Mouse (Mus musculus) liver, embryonic 14.5 days (tissue): ENCODE results near the gene Smco1. TPM values are rescaled to one million over a fixed set of nuclear protein-coding genes. Genes with fewer than 3 reads are reported as not detected.
"Not testable (repeated sequence)": the region's sequence is repeated elsewhere in the genome, so short reads cannot be mapped to it uniquely, and the experiment has no call there.

Source experiments
- ATAC-seq: fragments of 200-750 bp; cut with Nextera tagmentation; 2 replicates; pipeline ENCODE4 v1.8.0; 2017; ENCODE audit warnings: moderate number of reproducible peaks, mild to moderate bottlenecking, moderate library complexity; ENCODE audit not compliant: insufficient read depth
- DNase-seq, 3 experiments: peaks; one replicate each; pipeline ENCODE4 v3.0.0-alpha.2; 2012 to 2013; ENCODE audit warnings: low read depth in 3 of 3, low spot score in 3 of 3
- H3K27ac ChIP-seq: fragments of 300-500 bp; sonication (generic); 2 replicates; pipeline ENCODE4 v1.5.1; 2014; ENCODE audit warnings: moderate library complexity, mild to moderate bottlenecking, control low read depth, inconsistent platforms
- H3K27me3 ChIP-seq: fragments of 300-500 bp; sonication (generic); 2 replicates; pipeline ENCODE4 v1.6.1; 2014; ENCODE audit warnings: mild to moderate bottlenecking, low read length, moderate library complexity; ENCODE audit not compliant: control insufficient read depth, insufficient read depth
- H3K36me3 ChIP-seq: fragments of 300-500 bp; sonication (generic); replicated peaks from 2 replicates; pipeline ENCODE4 v1.6.1; 2014; ENCODE audit warnings: low read depth; ENCODE audit not compliant: control insufficient read depth, insufficient read depth
- H3K4me1 ChIP-seq, 2 experiments: fragments of 200-500 bp in 1 of 2; fragments of 300-500 bp in 1 of 2; sonication (generic) in 1 of 2; replicated peaks; 2 replicates each; pipeline ENCODE4 v1.6.1; 2012 to 2014; ENCODE audit warnings: antibody characterized with exemption in 1 of 2, inconsistent platforms in 1 of 2, low read length in 1 of 2; ENCODE audit not compliant: control insufficient read depth in 2 of 2, insufficient read depth in 2 of 2
- H3K4me2 ChIP-seq: fragments of 300-500 bp; sonication (generic); 2 replicates; pipeline ENCODE4 v1.6.1; 2014; ENCODE audit warnings: low read depth, mild to moderate bottlenecking, control low read depth, moderate library complexity
- H3K4me3 ChIP-seq, 2 experiments: fragments of 200-500 bp in 1 of 2; fragments of 300-500 bp in 1 of 2; sonication (generic) in 1 of 2; 2 replicates each; pipeline ENCODE4 v1.5.1; 2012 to 2014; ENCODE audit warnings: low read depth in 2 of 2, low read length in 2 of 2, mild to moderate bottlenecking in 2 of 2, control low read depth in 1 of 2, inconsistent platforms in 1 of 2, moderate library complexity in 1 of 2; ENCODE audit not compliant: insufficient read depth in 1 of 2
- H3K9ac ChIP-seq: fragments of 300-500 bp; sonication (generic); replicated peaks from 2 replicates; pipeline ENCODE4 v1.6.1; 2014; ENCODE audit warnings: mild to moderate bottlenecking, control low read depth, moderate library complexity
- H3K9me3 ChIP-seq: fragments of 300-500 bp; sonication (generic); 2 replicates; pipeline ENCODE4 v1.6.1; 2016; ENCODE audit warnings: low read length, mixed read lengths; ENCODE audit not compliant: control insufficient read depth
- CTCF ChIP-seq: IDR thresholded peaks from 2 replicates; pipeline ENCODE4 v1.5.1; 2016; ENCODE audit warnings: antibody characterized with exemption, low read depth, control low read depth
- EP300 ChIP-seq: IDR thresholded peaks from 2 replicates; pipeline ENCODE4 v1.6.1; 2016; ENCODE audit warnings: antibody characterized with exemption, low read depth
- WGBS: fragments of 180-500 bp; shearing (Covaris S2); extraction: QIAGEN DNeasy Blood & Tissue Kit; methylation state at CpG from one replicate; pipeline ENCODE4 v1.1.7; 2014; ENCODE audit not compliant: insufficient replicate concordance; 5-methylcytosine and 5-hydroxymethylcytosine counted together
- polyA plus RNA-seq, 2 experiments: library from polyadenylated mRNA; depleted of rRNA in 1 of 2; stranded (reverse) in 1 of 2; unstranded in 1 of 2; fragments of >200 nt; fragmentation: Nextera tagmentation in 1 of 2; extraction: Ambion mirVana in 1 of 2; gene quantifications; 2 replicates each; pipeline versions ENCODE4 v1.2.1 to v1.2.3; 2012 to 2014

Smco1 gene
- polyA plus RNA-seq, 2 experiments: not detected

- peaks cover 36% of the 10 kb centered on the region for H3K36me3 ChIP-seq
- no peaks in the 10 kb centered on the region for H3K9me3 ChIP-seq
- peak overlapping the region; percentile 91 for H3K4me2 ChIP-seq
- H3K27me3 ChIP-seq: no peaks in the 10 kb centered on the region
- H3K9ac ChIP-seq: no peak overlapping the region
- peaks cover 12 to 15% of the 10 kb centered on the region in 2 experiments for H3K4me1 ChIP-seq
- H3K27ac ChIP-seq: no peak overlapping the region
- TF ChIP-seq EP300 (no peak), CTCF (no peak)
- ATAC-seq (no peak), DNase-seq (no peak)
- WGBS: 91% methylated on average over 8 of the region's 8 CpGs
- peak overlapping the region in 1 of 2 experiments; percentile 97; a peak in 2 of 4 replicates for H3K4me3 ChIP-seq
Observed at GRCm38 (mm10) chr16:32280211-32280610, 8.9 kb downstream of the Smco1 start.

- peaks cover 56% of the 10 kb centered on the region for H3K36me3 ChIP-seq
Observed at GRCm38 (mm10) chr16:32282608-32283007, 11.3 kb downstream of the Smco1 start.

GRCm38 (mm10) chr16:32291821-32292220 is 20.6 kb downstream of the Smco1 start:
- WGBS: 88% methylated on average over 4 of the region's 4 CpGs
- Histone ChIP-seq H3K4me3 (no peak overlapping the region), H3K36me3 (peaks cover 51% of the 10 kb centered on the region), H3K9ac (no peak overlapping the region), H3K4me1 (no peaks in the 10 kb centered on the region), H3K27me3 (no peaks in the 10 kb centered on the region), H3K9me3 (no peaks in the 10 kb centered on the region), H3K27ac (no peak overlapping the region), H3K4me2 (no peak overlapping the region)
- DNase-seq (no peak), ATAC-seq (no peak)
- TF ChIP-seq EP300 (no peak), CTCF (no peak)

More at GRCm38 (mm10) chr16:32282608-32283007, 11.3 kb downstream of the Smco1 start:
- no peak for DNase-seq
- Histone ChIP-seq H3K4me2 (no peak overlapping the region), H3K9ac (no peak overlapping the region), H3K27ac (no peak overlapping the region), H3K9me3 (no peaks in the 10 kb centered on the region), H3K4me1 (peaks cover 7 to 9% of the 10 kb centered on the region in 2 experiments; a peak in 3 of 4 replicates), H3K27me3 (no peaks in the 10 kb centered on the region), H3K4me3 (no peak overlapping the region)
- no peak for TF ChIP-seq EP300
- TF ChIP-seq CTCF: no peak
- ATAC-seq: no peak

GRCm38 (mm10) chr16:32299617-32300016 is 28.3 kb downstream of the Smco1 start:
- H3K4me2 ChIP-seq: not testable (repeated sequence)

GRCm38 (mm10) chr16:32303046-32303445 is 31.8 kb downstream of the Smco1 start:
- H3K36me3 ChIP-seq: peaks cover 20% of the 10 kb centered on the region
- no peak overlapping the region for H3K9ac ChIP-seq
- H3K4me2 ChIP-seq: no peak overlapping the region
- H3K9me3 ChIP-seq: no peaks in the 10 kb centered on the region
- no peaks in the 10 kb centered on the region for H3K27me3 ChIP-seq
- 0 out of 4 replicates have a peak, but pooled peaks cover 0 to 2% of the 10 kb centered on the region in 2 experiments for H3K4me1 ChIP-seq
- H3K27ac ChIP-seq: no peak overlapping the region
- no peak overlapping the region for H3K4me3 ChIP-seq
- WGBS: 63% methylated on average over 1 of the region's 1 CpGs
- no peak for DNase-seq
- no peak for ATAC-seq
- no peak for TF ChIP-seq EP300
- no peak for TF ChIP-seq CTCF

More at GRCm38 (mm10) chr16:32299617-32300016, 28.3 kb downstream of the Smco1 start:
- H3K4me1 ChIP-seq, H3K4me3 ChIP-seq, H3K9ac ChIP-seq, H3K27ac ChIP-seq, DNase-seq, ATAC-seq, H3K9me3 ChIP-seq, H3K27me3 ChIP-seq: not testable (repeated sequence)
- 91% methylated on average over 4 of the region's 4 CpGs for WGBS
- peaks cover 39% of the 10 kb centered on the region for H3K36me3 ChIP-seq
